Mouse (Mus musculus): ENCODE results near the gene Rabgef1. TPM values are rescaled to one million over a fixed set of nuclear protein-coding genes. Genes with fewer than 3 reads are reported as not detected.
A peak's percentile ranks its signal among the peaks of the same experiment; 100 is the strongest.

Rabgef1 gene
- total and polyA plus RNA-seq, 3 experiments, result 20.1 to 34.4 (median 26.4) TPM

DNA sequence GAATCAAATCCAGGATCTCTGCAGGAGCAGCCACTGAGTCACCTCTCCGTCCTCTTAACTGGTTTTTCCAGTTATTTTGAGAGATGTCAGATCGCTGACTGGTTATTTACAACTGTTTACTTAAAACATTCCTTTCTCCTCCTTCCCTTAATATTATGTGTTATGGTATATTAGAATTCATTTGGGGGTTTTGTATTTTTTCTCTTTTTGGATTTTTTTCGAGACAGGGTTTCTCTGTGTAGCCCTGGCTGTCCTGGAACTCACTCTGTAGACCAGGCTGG lies 10.9 kb downstream of the Rabgef1 start:
- in situ Hi-C loops (cut with MboI; ENCODE audit: low pct_ligation_motif_present, low pct_unique_long_range_greater_than_20kb, low sequenced_read_pairs) (no loop called here), dilution Hi-C loops (cut with MboI; ENCODE audit: extremely low pct_ligation_motif_present, extremely low pct_unique_long_range_greater_than_20kb, low sequenced_read_pairs) (no loop called here)
- peaks cover 74% of the 10 kb centered on the region for H3K79me2 ChIP-seq (replicated peaks; ENCODE audit: control insufficient read depth, extremely low read depth, insufficient read depth, poor library complexity, severe bottlenecking)
- H3K36me3 ChIP-seq (replicated peaks in 1 of 2; ENCODE audit: control insufficient read depth in 1 of 2, insufficient read depth in 1 of 2, low read length in 1 of 2), result peaks cover 2 to 24% of the 10 kb centered on the region in 2 experiments
- H3K4me3 ChIP-seq (replicated peaks in 1 of 3; ENCODE audit: low read depth in 2 of 3, low read length in 2 of 3, poor library complexity in 1 of 3), result no peak overlapping the region
- peak overlapping the region; percentile 81 for H3K4me2 ChIP-seq (ENCODE audit: insufficient read depth, low read depth, poor library complexity, severe bottlenecking)
- peak overlapping the region; percentile 75 for H3K27ac ChIP-seq (ENCODE audit: insufficient read depth, low read depth)
- H3K27me3 ChIP-seq (replicated peaks), result no peaks in the 10 kb centered on the region
- no peak for DNase-seq (ENCODE audit: extremely low read depth)
- TF ChIP-seq CHD2 (IDR thresholded peaks at IDR 0.05; ENCODE audit: low read length) (no peak), RCOR1 (conservative IDR thresholded peaks at IDR 0.05; ENCODE audit: low read depth, low read length) (peak; percentile 40; the same call in 1 of the 2 replicates)
- no peaks in the 10 kb centered on the region for H3K9me3 ChIP-seq (replicated peaks; ENCODE audit: low read length)
- peaks cover 41 to 91% of the 10 kb centered on the region in 2 experiments for H3K4me1 ChIP-seq (ENCODE audit: control insufficient read depth in 1 of 2, insufficient read depth in 2 of 2)
- H3K9ac ChIP-seq (ENCODE audit: insufficient read depth, low read depth), result no peak overlapping the region

DNA sequence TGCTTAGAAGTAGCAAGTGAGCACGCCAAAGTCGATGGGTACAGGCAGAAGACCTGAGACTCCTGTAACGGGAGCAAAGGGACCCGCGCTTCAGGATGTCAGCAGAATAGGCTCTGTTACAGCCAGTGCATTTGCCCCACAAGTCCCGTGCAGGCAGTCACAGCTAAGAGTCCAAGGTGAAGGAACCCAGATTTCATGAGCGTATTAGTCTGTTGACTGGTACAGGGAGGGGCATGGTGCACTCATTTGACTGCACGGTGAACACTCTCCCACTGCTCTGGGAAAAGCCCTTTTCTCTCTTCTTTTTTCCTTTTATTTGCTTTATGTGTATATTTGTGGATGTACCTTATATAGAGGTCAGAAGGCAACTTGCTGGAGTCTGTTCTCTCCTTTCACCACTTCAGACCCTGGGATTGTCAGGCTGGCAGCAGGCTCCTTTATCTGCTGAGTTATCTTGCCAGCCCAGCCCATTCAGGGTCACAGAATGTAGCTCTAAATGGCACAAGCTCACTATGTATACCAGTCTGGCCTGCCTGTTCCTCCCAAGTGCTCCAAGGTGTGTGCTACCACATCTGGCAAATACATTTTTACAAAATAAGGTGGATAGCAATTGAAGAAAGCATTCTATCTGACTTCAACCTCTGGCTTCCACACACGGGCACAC lies 12.7 kb downstream of the Rabgef1 start:
- dilution Hi-C loops (cut with MboI; ENCODE audit: extremely low pct_ligation_motif_present, extremely low pct_unique_long_range_greater_than_20kb, low sequenced_read_pairs), result no loop called here
- Histone ChIP-seq H3K4me1 (ENCODE audit: control insufficient read depth in 1 of 2, insufficient read depth in 2 of 2) (peaks cover 37 to 76% of the 10 kb centered on the region in 2 experiments), H3K9ac (ENCODE audit: insufficient read depth, low read depth) (no peak overlapping the region), H3K4me2 (ENCODE audit: insufficient read depth, low read depth, poor library complexity, severe bottlenecking) (no peak overlapping the region), H3K9me3 (replicated peaks; ENCODE audit: low read length) (no peaks in the 10 kb centered on the region), H3K4me3 (replicated peaks in 1 of 3; ENCODE audit: low read depth in 2 of 3, low read length in 2 of 3, poor library complexity in 1 of 3) (peak overlapping the region in 1 of 3 experiments; percentile 11), H3K27me3 (replicated peaks) (no peaks in the 10 kb centered on the region), H3K27ac (ENCODE audit: insufficient read depth, low read depth) (peak overlapping the region; percentile 20; the same call in 1 of the 2 replicates), H3K36me3 (replicated peaks in 1 of 2; ENCODE audit: control insufficient read depth in 1 of 2, insufficient read depth in 1 of 2, low read length in 1 of 2) (peaks cover 11 to 40% of the 10 kb centered on the region in 2 experiments), H3K79me2 (replicated peaks; ENCODE audit: control insufficient read depth, extremely low read depth, insufficient read depth, poor library complexity, severe bottlenecking) (peaks cover 59% of the 10 kb centered on the region)
- in situ Hi-C loops (cut with MboI; ENCODE audit: low pct_ligation_motif_present, low pct_unique_long_range_greater_than_20kb, low sequenced_read_pairs), result no loop called here
- no peak for DNase-seq (ENCODE audit: extremely low read depth)
- TF ChIP-seq USF2 (conservative IDR thresholded peaks at IDR 0.05; ENCODE audit: low read depth, low read length) (no peak), USF1 (IDR thresholded peaks at IDR 0.05; ENCODE audit: low read depth, low read length) (no peak), TCF12 (IDR thresholded peaks at IDR 0.05; ENCODE audit: low read depth, low read length) (no peak), NELFE (IDR thresholded peaks at IDR 0.05; ENCODE audit: low read depth, low read length) (no peak), RAD21 (IDR thresholded peaks at IDR 0.05; ENCODE audit: low read depth, low read length) (no peak), UBTF (IDR thresholded peaks at IDR 0.05; ENCODE audit: low read depth, low read length) (no peak), MEF2A (IDR thresholded peaks at IDR 0.05; ENCODE audit: borderline replicate concordance, low read depth, low read length) (no peak), CHD1 (IDR thresholded peaks at IDR 0.05; ENCODE audit: low read depth, low read length) (no peak), SIN3A (IDR thresholded peaks at IDR 0.05; ENCODE audit: low read length) (no peak), GABPA (IDR thresholded peaks at IDR 0.05; ENCODE audit: insufficient replicate concordance, low read depth, low read length) (no peak), E2F4 (IDR thresholded peaks at IDR 0.05; ENCODE audit: insufficient replicate concordance, low read depth, low read length) (no peak), ZMIZ1 (IDR thresholded peaks at IDR 0.05; ENCODE audit: low read depth, low read length) (no peak)
